Mouse (Mus musculus): ENCODE measurements around the gene Camk2b.
A peak's percentile ranks its signal among the peaks of the same experiment; 100 is the strongest.

The Camk2b gene

DNA sequence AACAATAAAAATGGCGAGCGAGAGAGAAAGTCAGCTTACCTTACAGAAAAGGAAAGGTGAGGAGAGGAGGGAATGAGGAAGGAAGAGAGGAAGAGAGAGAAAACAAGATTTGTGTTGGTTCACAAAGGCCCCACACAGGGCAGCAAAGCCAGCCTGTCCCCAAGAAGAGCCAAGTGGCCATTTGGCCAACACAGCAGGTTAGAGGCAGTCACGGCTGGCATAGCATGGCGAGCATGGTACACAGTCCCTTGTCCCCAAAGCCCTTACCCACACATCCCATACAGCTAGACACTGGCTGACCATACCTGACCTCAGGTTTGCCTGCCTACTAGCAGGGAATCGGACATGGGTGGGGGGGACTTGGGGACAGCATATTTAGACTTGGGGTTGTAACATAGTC, 82.5 kb downstream of the Camk2b start:
- no peak for DNase-seq (ENCODE audit: low spot score in 2 of 2)

DNA sequence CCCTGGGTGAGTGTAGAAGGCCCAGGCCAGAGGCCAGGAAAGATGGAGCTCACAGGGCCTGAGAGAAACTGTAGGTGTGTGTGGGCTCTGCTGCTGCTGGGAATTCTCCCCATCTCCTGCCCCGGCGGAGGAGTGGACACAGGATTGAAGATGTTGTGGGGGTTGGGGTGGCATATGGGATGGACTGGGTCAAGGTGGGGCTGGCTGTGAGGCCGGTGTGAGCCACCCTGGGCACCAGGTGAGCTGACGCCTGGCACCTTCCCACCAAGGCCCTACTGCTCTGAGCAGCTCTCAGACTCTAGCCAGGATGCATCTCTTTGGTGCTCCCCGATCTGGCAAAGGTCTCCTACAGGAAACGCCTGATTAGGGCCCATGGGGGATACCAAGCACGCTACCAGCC, 84.8 kb downstream of the Camk2b start:
- no peak for DNase-seq (ENCODE audit: low spot score in 2 of 2)

DNA sequence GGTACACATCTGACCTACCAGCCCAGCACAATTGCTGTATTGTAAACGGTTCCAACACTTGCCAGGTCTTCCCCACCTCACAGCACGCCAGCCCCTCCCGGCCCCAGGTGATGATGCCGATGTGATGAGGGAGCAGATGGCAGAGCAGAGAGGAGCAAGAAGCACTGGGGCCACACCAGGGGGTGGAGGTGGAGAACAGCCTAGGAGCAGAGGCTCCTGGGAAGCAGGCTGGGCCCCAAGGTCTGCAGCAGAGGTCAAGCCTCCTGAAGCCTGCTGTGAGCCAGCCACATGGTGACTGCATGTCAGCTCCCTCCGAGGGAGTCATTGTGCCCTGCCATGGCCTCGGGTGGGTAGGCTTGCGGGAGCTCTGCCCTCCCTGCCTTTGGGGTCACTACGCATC, 85.6 kb downstream of the Camk2b start:
- no peak for DNase-seq (ENCODE audit: low spot score in 2 of 2)

DNA sequence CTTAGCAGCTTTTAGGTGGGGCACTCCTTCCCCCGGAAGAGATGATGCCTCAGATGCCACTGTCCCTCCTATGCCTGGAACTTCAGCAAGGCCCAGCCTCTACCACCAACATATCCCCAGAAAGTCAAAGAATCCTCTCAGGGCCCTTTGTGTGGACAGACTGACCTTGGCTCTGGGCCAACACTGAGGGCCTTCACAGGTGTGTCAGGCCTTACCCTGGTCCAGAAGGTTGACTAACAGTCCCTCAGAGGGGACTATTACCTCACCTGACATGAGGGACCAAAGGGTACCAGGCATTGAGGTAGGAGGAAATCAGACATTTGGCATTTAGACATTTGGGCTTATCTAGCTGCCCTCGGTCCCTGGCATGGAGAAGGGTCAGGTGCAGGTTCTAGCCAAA, 86.1 kb downstream of the Camk2b start:
- DNase-seq (ENCODE audit: low spot score in 2 of 2): no peak

DNA sequence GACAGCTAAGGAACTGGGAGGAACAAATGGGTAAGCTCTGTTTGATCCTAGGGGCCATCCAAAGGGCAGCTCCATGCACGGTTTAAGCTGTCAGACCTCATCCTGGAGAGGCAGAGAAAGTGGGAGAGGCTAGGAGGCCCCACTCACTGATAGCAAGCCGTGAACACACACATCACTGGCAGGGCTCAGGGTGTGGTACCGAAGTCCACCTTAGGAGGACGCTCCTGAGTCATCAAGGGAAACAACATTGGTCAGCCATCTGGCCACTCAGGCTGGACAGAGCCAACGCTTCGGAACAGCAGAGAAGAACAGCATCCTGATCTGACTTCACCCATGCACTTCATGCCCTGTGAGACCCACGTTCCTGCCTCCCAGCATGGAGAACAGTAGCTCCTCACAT, 87.1 kb downstream of the Camk2b start:
- DNase-seq (ENCODE audit: low spot score in 2 of 2): no peak

DNA sequence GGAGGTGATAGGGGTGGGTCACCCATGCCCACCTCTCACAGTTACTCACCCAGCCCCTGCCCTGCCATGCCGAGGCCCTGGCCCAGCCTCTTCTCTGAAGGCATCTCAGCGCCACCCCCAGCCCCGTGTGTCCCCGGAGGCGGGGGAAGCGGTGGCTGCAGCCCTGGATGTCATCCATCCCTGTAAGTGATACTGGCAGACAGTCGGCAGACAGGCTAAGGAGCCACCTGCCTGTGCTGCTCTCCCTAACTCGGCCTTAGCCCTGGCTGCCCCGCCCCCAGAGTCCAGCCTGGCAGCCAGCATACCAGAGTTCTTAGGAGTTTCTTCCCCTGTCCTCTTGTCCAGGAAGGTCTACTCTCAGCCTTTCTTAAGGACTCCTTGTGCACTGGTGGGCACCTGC, 90.1 kb downstream of the Camk2b start:
- no peak for DNase-seq (ENCODE audit: low spot score in 2 of 2)

DNA sequence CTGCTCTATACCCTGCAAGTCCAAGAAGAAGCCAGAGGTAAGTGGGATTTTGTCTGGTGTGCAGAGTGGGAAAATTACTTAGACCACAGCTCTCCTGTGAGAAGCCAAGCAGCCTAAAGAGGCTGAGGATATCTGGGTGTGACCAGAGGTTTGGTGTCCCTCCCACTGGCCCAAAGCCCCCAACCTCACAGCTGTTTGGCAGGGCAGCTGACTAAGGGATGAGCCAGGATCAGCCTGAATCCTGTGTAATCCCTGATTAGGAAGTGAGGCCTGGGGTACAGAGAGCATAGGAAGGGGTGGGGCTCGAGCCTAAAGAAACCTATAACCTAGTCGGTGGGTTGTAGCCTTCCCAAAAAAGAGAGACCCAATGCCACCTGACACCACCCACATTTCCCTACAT, 91.1 kb downstream of the Camk2b start:
- no peak for DNase-seq (ENCODE audit: low spot score in 2 of 2)

DNA sequence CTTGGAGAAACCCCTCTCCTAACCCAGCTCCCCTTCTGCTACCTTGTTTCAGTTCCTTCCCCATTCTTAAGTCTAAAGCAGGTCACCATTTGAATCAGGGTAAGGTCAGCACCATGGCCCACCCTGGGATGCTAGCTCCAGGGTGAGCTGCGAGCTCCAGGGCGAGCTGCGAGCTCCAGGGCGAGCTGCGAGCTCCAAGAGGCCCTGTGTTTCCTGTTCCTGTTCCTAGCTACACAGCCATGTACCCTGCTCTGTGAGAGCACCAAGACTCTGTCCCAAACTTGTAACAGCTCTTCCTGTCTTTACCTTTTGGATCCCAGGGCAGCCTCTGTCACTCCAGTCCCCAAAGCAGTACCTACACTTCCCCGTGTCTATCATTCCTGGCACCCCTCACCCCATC, 92.1 kb downstream of the Camk2b start:
- DNase-seq (ENCODE audit: low spot score in 2 of 2): no peak

DNA sequence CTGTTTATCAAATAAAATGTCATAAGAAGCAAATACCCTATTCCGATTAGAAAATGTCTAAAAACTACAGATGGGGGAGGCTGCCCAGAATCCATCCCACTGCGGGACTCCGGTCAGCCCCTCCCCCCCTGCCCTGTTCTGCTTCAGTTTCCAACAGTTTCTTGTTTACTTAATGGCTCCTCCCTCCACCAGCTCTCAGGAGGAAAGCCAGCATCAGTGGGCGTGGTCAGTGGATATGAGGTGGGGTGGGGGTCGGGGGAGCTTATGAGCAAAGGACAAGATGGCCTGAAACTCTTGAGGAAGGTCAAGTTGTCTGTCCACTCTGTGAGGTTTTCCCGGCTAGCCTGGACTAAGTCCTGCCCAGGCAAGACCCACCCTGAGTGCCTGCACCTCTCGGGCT, 93.0 kb downstream of the Camk2b start:
- DNase-seq (ENCODE audit: low spot score in 2 of 2): no peak

DNA sequence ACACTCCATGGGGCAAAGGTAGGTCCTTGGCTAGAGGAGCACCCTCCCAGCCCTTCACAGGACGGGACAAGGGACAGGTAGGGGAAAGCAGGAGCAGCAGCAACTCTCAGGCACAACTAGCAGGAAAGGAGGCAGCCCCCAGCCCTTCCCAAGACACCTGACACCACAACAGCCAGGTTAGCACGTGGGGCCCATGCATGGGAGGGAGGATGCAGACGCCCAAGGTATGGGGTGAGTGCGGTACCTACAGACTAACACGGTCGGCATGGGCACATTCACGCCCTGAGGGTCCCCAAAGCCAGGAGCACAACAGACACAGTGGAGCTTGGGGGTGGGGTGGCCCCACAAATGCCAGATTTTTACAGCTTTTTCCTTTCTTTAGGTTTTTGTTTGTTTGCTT, 95.0 kb downstream of the Camk2b start:
- DNase-seq (ENCODE audit: low spot score in 2 of 2): no peak

DNA sequence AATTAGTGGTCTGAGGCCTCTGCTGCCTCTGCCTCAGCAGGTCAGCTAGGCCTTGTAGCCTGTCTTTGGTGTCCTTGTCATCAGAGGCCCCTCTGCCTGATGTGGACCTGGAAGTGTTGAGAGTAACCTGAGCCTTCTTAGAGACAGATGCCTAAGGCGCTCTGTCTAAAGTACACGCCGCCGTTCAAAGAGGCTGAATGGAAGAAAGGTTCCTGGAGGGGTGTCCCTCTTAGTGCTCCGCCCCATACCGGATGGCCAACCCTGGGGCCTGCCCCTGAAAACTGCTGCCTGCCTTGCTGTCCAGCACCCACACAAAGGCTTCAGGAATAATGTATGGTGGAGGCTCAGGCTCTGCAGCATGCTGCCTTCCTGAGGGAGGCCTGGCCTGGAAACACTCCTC, 97.9 kb downstream of the Camk2b start:
- DNase-seq (ENCODE audit: low spot score in 2 of 2): no peak

DNA sequence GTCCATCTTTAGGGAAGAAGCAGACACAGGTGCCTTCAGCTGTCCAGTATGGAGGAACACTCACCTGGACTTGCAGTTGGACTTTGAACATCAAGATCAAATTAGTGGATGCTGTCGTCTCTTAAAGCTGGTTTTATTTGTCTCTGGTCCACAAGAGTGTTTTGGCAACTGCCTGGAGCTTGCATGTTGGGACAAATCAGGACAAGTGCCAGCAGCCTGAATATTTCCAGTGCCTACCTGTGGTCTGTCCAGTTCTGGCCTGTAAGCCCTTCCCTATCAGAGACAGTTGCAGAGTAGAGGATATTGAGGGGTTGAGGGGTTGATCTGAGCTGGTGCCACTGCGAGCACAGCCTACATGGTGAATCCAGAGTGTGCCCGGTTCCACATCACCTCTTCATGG, 99.4 kb downstream of the Camk2b start:
- no peak for DNase-seq (ENCODE audit: low spot score in 2 of 2)

DNA sequence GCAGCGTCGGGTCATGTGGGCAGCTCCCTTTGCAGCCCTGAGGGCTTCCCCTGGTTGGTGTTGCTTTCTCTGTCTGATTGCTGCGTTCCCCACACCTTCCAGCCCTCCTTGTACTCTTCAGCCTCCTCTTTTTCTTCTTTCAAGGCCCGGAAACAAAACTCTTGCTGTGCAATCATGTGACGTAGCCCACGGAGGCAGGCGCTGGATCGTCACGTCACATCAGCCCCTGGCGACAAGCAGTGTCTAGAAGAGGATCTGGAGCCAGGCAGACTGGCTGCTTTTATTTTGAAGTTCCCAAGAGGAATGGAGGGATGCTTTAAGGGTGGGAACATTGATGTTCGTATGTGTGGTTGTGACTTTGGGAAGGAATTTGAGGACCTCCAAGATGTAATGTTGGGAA, 100.3 kb downstream of the Camk2b start:
- no peak for DNase-seq (ENCODE audit: low spot score in 2 of 2)

DNA sequence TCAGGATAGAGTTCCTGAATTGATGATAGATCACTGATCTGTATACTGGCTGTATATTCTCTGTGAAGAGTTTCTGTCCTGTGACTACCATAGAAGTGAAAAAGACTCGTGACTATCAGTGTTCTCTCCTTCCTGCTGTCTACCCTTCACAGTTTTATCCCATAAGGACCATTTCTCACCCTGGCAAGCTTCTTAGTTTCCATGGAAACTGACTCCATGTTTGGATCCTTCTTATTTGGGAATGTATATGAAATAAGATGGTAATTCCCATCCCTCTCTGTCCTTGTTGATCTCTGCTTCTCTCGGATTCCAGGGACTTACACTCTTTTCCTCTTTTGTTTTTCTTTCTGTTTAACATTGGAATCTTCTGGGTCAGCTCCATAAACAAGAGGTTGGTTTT, 106.1 kb downstream of the Camk2b start:
- no peak for DNase-seq (ENCODE audit: low spot score in 2 of 2)

DNA sequence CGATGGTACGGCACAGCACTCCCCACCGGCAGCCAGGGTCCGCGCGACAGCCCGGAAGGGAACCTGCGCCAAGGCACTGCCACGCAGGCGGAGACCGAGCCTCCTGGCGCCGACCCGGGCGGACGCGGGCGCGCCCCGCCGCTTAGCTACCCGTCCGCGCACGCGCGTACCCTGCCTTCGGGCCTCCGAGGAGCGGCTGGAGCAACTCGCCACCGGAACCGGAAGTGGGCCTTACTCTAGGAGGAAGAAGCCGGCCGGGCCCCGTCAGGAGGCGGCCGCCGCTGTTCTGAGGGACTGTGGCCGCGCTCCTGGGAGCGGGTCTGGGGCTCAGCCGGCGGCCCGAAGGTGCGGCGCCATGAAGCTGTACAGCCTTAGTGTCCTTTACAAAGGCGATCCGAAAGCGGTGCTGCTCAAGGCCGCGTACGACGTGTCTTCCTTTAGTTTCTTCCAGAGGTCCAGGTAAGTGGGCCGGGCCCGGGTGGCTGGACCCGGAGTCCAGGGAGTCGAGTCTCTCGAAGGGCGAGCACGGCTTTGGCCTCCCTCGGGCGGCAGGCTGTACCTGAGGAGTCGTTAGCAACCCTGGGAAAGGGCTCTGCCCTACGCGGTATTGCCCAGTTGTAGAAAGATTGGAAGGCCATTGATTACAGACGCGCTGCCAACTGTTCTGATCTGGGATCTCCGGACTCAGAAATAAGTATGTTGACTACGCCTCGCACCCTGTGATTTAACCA, 110.5 kb downstream of the Camk2b start, which contains the start of gene Ykt6:
Ykt6 (plus strand) TSS at position 148 of the 731 bp plus-strand sequence.
- DNase-seq (ENCODE audit: low spot score in 2 of 2): peak; percentile 86 to 92

DNA sequence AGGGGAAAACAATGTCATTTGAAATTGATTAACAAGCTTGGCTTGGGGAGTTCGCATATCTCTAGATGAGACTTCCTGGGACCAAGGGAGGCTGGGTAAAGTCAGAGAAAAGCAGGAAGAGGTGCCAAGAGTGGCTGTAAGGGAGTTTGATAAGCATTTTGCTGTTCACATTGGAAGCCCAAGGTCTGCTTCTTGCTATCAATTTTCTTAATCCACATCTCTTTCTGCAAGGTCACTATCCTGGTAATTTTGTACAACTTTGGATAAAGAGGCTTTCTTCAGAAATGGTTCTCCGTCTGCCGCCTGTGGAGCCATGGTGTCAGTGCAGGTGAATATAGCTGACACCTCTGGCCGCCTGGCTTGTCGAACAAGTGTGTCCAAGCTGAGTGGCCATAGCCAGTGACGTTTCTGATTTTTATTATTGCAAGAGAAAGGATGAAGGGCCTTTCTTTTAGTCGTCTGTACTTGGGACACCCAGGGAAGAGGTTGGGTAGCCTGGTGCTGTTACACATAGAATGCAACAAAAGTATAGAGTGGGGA, 111.1 kb downstream of the Camk2b start:
- DNase-seq (ENCODE audit: low spot score in 2 of 2): no peak

DNA sequence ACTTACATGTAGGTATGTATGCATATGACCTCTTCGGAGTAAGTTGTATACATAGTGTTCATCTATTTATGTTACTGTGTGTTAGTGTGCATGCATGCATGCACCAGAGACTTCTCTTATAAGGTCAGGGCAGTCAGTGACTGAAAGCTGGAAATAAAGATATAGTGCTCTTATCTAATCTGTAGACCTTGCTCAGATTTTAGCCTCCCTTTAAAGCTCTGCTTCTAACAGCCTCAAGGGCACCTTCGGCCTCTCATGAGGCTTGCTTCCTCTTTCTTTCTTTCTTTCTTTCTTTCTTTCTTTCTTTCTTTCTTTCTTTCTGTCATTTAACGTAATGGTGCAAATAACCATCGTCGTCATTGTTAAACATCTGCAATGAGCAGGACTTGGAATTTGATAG, 111.7 kb downstream of the Camk2b start:
- DNase-seq (ENCODE audit: low spot score in 2 of 2): no peak

DNA sequence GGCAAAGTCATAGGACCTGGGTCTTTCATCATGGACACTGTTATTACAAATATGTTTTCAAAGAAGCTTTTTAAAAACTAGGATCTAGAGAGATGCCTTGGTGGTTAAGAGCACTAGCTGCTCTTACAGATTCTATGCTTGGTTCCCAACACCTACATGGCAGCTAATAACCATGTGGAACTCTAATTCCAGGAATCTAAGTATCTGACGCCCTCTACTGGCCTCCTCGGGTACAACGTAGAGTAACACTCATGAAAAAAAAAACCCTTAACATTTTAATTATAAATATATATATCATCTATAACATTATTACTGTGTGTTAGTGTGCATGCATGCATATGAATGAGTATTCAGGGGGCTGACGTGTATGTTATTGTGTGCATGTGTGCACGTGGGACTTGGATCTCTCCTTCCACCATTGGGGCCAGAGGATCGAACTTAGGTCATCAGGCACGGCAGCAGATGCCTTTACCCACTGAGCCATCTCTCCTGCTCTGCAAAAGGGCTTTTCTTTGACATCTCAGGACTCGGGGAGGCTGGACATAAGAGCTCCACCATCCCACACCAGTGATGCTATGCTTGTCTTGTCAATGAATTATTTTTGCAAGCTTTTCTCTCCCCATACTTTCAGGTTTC, 112.9 kb downstream of the Camk2b start:
- DNase-seq (ENCODE audit: low spot score in 2 of 2): no peak

DNA sequence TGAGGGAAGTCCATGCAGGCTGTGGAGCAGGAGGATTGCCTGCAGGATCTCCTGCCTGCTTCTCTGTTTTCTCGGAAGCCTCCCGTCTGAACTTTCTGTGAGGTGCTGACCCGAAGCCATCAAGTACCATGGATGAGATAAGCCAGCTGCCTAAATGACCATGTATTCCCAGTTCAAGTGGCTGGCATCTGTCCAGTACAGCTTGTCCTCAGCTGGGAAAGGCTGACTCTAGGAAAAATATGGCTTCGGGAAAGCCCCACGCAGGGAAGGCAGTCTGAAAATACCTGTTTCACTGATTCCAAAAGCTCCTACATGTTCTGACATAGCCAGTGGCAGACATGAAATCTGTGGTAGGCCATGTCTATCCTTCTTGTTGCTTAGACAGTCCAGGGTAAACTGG, 113.7 kb downstream of the Camk2b start:
- no peak for DNase-seq (ENCODE audit: low spot score in 2 of 2)

DNA sequence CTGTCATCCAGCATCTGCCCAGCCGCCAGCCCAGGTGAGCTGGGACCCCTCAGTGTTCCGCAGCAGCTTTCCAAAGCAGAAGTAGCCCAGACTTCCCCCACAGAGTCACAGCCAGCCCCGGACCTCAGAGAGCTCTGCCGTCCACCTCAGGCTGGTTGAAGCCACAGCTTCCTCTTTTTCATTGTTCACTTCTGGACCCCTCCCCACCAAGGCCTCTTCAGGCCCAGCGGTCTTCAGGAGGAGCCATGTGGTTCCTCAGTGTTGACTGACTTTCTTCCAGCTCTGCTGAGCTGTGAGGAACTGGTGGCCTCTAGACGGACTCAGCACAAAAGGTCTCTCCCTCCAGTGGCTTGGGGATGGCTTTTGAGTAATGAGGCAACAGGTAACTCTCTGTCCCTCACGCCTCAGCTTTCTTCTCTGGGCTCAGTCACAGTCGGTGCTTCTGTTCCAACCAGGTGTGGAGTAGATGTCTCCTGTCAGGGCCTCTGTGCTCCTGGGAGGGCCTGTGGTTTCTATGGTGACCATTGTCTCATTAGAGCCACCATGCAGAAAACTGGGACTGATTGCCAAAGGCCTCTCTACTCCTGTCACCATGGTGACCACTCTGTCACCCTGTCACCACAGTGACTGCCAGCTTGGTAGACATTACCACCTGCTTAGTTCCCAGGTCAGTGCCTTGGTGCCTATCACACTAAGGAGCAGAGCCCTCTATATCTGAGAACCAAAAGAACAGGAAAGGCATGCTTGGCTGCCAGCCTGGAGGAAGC, 116.4 kb downstream of the Camk2b start, which contains the start of gene Gck:
Gck (minus strand) TSS at position 496 of the 767 bp plus-strand sequence.
- DNase-seq (ENCODE audit: low spot score in 2 of 2): no peak

DNA sequence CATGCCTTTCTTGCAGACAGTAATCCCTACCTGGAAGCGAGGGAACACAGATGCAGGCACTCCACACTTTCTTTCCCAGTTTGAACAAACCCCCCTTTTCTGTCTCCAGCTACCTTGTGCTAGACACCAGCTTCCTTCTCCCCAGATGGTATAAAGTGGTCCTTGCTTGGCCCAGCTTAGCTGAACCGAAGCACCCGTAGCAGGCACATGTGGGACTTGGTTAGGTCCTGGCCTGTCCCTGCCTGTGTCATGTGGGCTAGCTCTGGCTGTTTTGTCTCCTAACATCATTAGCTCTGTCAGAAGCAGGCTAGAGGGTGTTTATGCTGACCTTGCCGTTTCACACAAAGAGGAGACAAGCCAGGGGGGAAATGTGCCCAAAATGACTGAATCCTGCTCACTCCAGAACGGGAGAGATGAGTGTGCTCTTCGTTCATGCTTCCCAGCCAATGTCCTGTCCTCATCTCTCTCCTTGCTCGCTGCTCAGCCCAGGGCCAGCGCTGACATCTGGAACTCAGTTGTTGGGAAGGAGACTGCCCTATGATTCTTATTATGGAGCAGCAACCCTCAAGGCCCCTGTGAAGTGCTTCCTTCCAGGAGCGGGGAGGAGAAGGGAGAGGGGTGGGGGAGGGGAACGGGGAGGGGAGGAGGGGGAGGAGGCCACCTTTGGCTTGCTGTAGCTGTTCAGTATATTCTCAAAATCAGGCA, 117.5 kb downstream of the Camk2b start:
- no peak for DNase-seq (ENCODE audit: low spot score in 2 of 2)

DNA sequence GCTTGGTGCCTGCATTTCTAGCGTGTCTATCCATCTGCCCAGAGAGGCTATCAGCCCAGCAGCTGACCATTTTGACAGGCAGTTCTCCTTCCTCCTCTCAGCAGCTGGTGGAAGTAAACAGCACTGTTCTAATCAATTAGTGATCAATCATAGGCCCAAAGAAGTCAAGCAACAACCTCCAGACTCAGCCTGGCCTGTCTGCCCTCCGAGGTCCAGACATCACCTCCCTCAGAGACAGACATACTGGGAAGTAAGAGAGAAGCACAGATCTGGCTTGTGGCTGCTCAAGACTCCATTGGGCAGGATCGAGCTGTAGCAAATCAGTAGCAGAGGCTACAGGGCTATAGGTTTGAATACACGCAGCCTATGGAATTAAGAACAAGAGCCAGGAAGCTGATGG, 118.4 kb downstream of the Camk2b start:
- no peak for DNase-seq (ENCODE audit: low spot score in 2 of 2)
